Mouse (Mus musculus): Measurements from ENCODE around the gene Izumo1r. TPM values are rescaled to one million over a fixed set of nuclear protein-coding genes. Genes with fewer than 3 reads are reported as not detected.

The Izumo1r gene
- total and polyA plus RNA-seq, 3 experiments = not detected

GRCm38 (mm10) chr9:14872181-14872930, 31.4 kb downstream of the Izumo1r start:
- H3K36me3 ChIP-seq (ENCODE audit: control insufficient read depth in 1 of 2, insufficient read depth in 2 of 2, low read length in 2 of 2) = no peaks in the 10 kb centered on the region
- DNase-seq (ENCODE audit: low read depth, low spot score) = no peak
- H3K27ac ChIP-seq (ENCODE audit: control insufficient read depth, low read depth, low read length) = no peak overlapping the region
- H3K9ac ChIP-seq (ENCODE audit: control insufficient read depth, low read depth, low read length, poor library complexity, severe bottlenecking) = no peak overlapping the region
- H3K9me3 ChIP-seq (replicated peaks; ENCODE audit: insufficient read depth, low read length) = no peaks in the 10 kb centered on the region
- H3K4me1 ChIP-seq (ENCODE audit: control insufficient read depth in 1 of 2, insufficient read depth in 2 of 2, low read length in 2 of 2) = no peaks in the 10 kb centered on the region
- H3K27me3 ChIP-seq (ENCODE audit: control insufficient read depth in 1 of 2, insufficient read depth in 2 of 2, low read length in 2 of 2) = peaks cover 18 to 35% of the 10 kb centered on the region in 2 experiments
- H3K79me2 ChIP-seq (ENCODE audit: control insufficient read depth, insufficient read depth, low read length, poor library complexity) = no peaks in the 10 kb centered on the region
- no peak overlapping the region for H3K4me3 ChIP-seq (ENCODE audit: control insufficient read depth in 1 of 2, insufficient read depth in 1 of 2, low read depth in 2 of 2, low read length in 2 of 2)
- TF ChIP-seq RCOR1 (IDR thresholded peaks at IDR 0.05; ENCODE audit: low read depth, low read length) = no peak
- no peak for TF ChIP-seq POLR2AphosphoS2 (IDR thresholded peaks at IDR 0.05; ENCODE audit: low read length)
- no peak for TF ChIP-seq CTCF (IDR thresholded peaks at IDR 0.05 in 2 of 3, conservative IDR thresholded peaks at IDR 0.05 in 1 of 3; ENCODE audit: control insufficient read depth in 1 of 3, insufficient read depth in 1 of 3, low read depth in 2 of 3, low read length in 3 of 3, poor library complexity in 1 of 3, severe bottlenecking in 1 of 3)
- TF ChIP-seq RAD21 (IDR thresholded peaks at IDR 0.05; ENCODE audit: low read depth, low read length) = no peak
- no peak for TF ChIP-seq GABPA (IDR thresholded peaks at IDR 0.05; ENCODE audit: low read depth, low read length)
- no peak for TF ChIP-seq EP300 (IDR thresholded peaks at IDR 0.05; ENCODE audit: low read depth in 1 of 2, low read length in 2 of 2)
- TF ChIP-seq POLR2AphosphoS5 (IDR thresholded peaks at IDR 0.05; ENCODE audit: borderline replicate concordance, low read depth, low read length) = no peak
- no peak for TF ChIP-seq TAL1 (IDR thresholded peaks at IDR 0.05; ENCODE audit: low read length)
- TF ChIP-seq ZC3H11A (IDR thresholded peaks at IDR 0.05; ENCODE audit: low read depth, low read length) = no peak
- no peak for TF ChIP-seq GATA1 (IDR thresholded peaks at IDR 0.05; ENCODE audit: low read depth, low read length)
- TF ChIP-seq UBTF (IDR thresholded peaks at IDR 0.05; ENCODE audit: borderline replicate concordance, insufficient read depth, low read depth, low read length) = no peak
- no peak for TF ChIP-seq ZNF384 (IDR thresholded peaks at IDR 0.05; ENCODE audit: low read depth, low read length)
- no peak for TF ChIP-seq MYC (IDR thresholded peaks at IDR 0.05; ENCODE audit: low read depth, low read length)
- TF ChIP-seq MAFK (IDR thresholded peaks at IDR 0.05; ENCODE audit: borderline replicate concordance, low read depth, low read length) = no peak
- TF ChIP-seq CHD1 (IDR thresholded peaks at IDR 0.05; ENCODE audit: low read depth, low read length) = no peak
- TF ChIP-seq MAX (IDR thresholded peaks at IDR 0.05; ENCODE audit: low read length) = no peak
- TF ChIP-seq SMC3 (IDR thresholded peaks at IDR 0.05; ENCODE audit: low read depth, low read length) = no peak
- no peak for TF ChIP-seq ZKSCAN1 (IDR thresholded peaks at IDR 0.05; ENCODE audit: low read depth, low read length)

GRCm38 (mm10) chr9:14871536-14871935, 32.2 kb downstream of the Izumo1r start:
- no peak for TF ChIP-seq ELF1 (IDR thresholded peaks at IDR 0.05; ENCODE audit: low read depth, low read length)
- no peak for TF ChIP-seq NRF1 (IDR thresholded peaks at IDR 0.05; ENCODE audit: insufficient read depth, low read depth, low read length, poor library complexity, severe bottlenecking)
- no peak for TF ChIP-seq MYC (IDR thresholded peaks at IDR 0.05; ENCODE audit: low read depth, low read length)
- TF ChIP-seq BHLHE40 (IDR thresholded peaks at IDR 0.05; ENCODE audit: borderline replicate concordance, low read depth, low read length) = no peak
- no peak for TF ChIP-seq RCOR1 (IDR thresholded peaks at IDR 0.05; ENCODE audit: low read depth, low read length)
- TF ChIP-seq SMC3 (IDR thresholded peaks at IDR 0.05; ENCODE audit: low read depth, low read length) = no peak
- TF ChIP-seq E2F4 (IDR thresholded peaks at IDR 0.05; ENCODE audit: borderline replicate concordance, low read depth, low read length) = no peak
- TF ChIP-seq TBP (IDR thresholded peaks at IDR 0.05; ENCODE audit: low read depth, low read length) = no peak
- TF ChIP-seq NELFE (IDR thresholded peaks at IDR 0.05; ENCODE audit: low read depth, low read length) = no peak
- TF ChIP-seq MAZ (IDR thresholded peaks at IDR 0.05; ENCODE audit: low read depth, low read length) = no peak
- no peak for TF ChIP-seq ETS1 (IDR thresholded peaks at IDR 0.05; ENCODE audit: low read depth, low read length)
- no peak for TF ChIP-seq RAD21 (IDR thresholded peaks at IDR 0.05; ENCODE audit: low read depth, low read length)
- Histone ChIP-seq H3K9me3 (replicated peaks; ENCODE audit: insufficient read depth, low read length) (no peaks in the 10 kb centered on the region), H3K27me3 (ENCODE audit: control insufficient read depth in 1 of 2, insufficient read depth in 2 of 2, low read length in 2 of 2) (peaks cover 17 to 34% of the 10 kb centered on the region in 2 experiments), H3K79me2 (ENCODE audit: control insufficient read depth, insufficient read depth, low read length, poor library complexity) (no peaks in the 10 kb centered on the region), H3K27ac (ENCODE audit: control insufficient read depth, low read depth, low read length) (no peak overlapping the region), H3K36me3 (ENCODE audit: control insufficient read depth in 1 of 2, insufficient read depth in 2 of 2, low read length in 2 of 2) (no peaks in the 10 kb centered on the region), H3K4me3 (ENCODE audit: control insufficient read depth in 1 of 2, insufficient read depth in 1 of 2, low read depth in 2 of 2, low read length in 2 of 2) (no peak overlapping the region), H3K4me1 (ENCODE audit: control insufficient read depth in 1 of 2, insufficient read depth in 2 of 2, low read length in 2 of 2) (no peaks in the 10 kb centered on the region), H3K9ac (ENCODE audit: control insufficient read depth, low read depth, low read length, poor library complexity, severe bottlenecking) (no peak overlapping the region)
- no peak for DNase-seq (ENCODE audit: low read depth, low spot score)

Measured in MEL (cell line).